Mouse (Mus musculus) CH12.LX (cell line): Measurements from ENCODE around the gene Adcy5.

Experiments
- BHLHE40 ChIP-seq: IDR thresholded peaks from 2 replicates; pipeline ENCODE4 v1.6.1; 2011; ENCODE audit warnings: mild to moderate bottlenecking, low read depth, low read length, improper control_type of control experiment
- CHD2 ChIP-seq: IDR thresholded peaks from 2 replicates; pipeline ENCODE4 v1.6.1; 2011; ENCODE audit warnings: low read length, improper control_type of control experiment
- CTCF ChIP-seq, 2 experiments: IDR thresholded peaks in 1 of 2; conservative IDR thresholded peaks in 1 of 2; 2 replicates each; pipeline ENCODE4 v1.5.1; 2011 to 2012; ENCODE audit warnings: low read depth in 2 of 2, low read length in 2 of 2, improper control_type of control experiment in 1 of 2, inconsistent platforms in 1 of 2, mild to moderate bottlenecking in 1 of 2, moderate library complexity in 1 of 2
- E2F4 ChIP-seq: IDR thresholded peaks from 2 replicates; pipeline ENCODE4 v1.6.1; 2011; ENCODE audit warnings: low read depth, low read length, improper control_type of control experiment; ENCODE audit not compliant: insufficient replicate concordance
- HCFC1 ChIP-seq: IDR thresholded peaks from 2 replicates; pipeline ENCODE4 v1.6.1; 2012; ENCODE audit warnings: low read depth, mild to moderate bottlenecking, inconsistent platforms, low read length, improper control_type of control experiment
- MAFK ChIP-seq: IDR thresholded peaks from 2 replicates; pipeline ENCODE4 v1.6.1; 2011; ENCODE audit warnings: low read length, improper control_type of control experiment; ENCODE audit not compliant: insufficient replicate concordance
- MAX ChIP-seq: IDR thresholded peaks from 2 replicates; pipeline ENCODE4 v1.6.1; 2011; ENCODE audit warnings: low read length, improper control_type of control experiment
- MEF2A ChIP-seq: IDR thresholded peaks from 2 replicates; pipeline ENCODE4 v1.6.1; 2014; ENCODE audit warnings: low read depth, mild to moderate bottlenecking, inconsistent platforms, low read length, improper control_type of control experiment, borderline replicate concordance
- POLR2A ChIP-seq: IDR thresholded peaks from 2 replicates; pipeline ENCODE4 v1.6.1; 2011; ENCODE audit warnings: low read depth, mild to moderate bottlenecking, improper control_type of control experiment, low read length
- POLR2AphosphoS2 ChIP-seq: IDR thresholded peaks from 2 replicates; pipeline ENCODE4 v1.6.1; 2011; ENCODE audit warnings: low read depth, low read length, improper control_type of control experiment
- TBP ChIP-seq: conservative IDR thresholded peaks from 2 replicates; pipeline ENCODE4 v1.6.1; 2011; ENCODE audit warnings: low read depth, low read length, improper control_type of control experiment
- TCF12 ChIP-seq: IDR thresholded peaks from 2 replicates; pipeline ENCODE4 v1.6.1; 2014; ENCODE audit warnings: low read depth, mild to moderate bottlenecking, inconsistent platforms, low read length, improper control_type of control experiment

GRCm38 (mm10) chr16:35315496-35315895 lies 160.8 kb downstream of the Adcy5 start:
- no peak for TF ChIP-seq TCF12
- no peak for TF ChIP-seq MEF2A
- TF ChIP-seq MAFK: no peak
- no peak for TF ChIP-seq BHLHE40
- no peak for TF ChIP-seq E2F4
- TF ChIP-seq POLR2A: no peak
- no peak for TF ChIP-seq CTCF (conservative IDR thresholded peaks at IDR 0.05 in 1 of 2, IDR thresholded peaks at IDR 0.05 in 1 of 2; ENCODE audit: low read depth in 2 of 2, low read length in 2 of 2)
- no peak for TF ChIP-seq POLR2AphosphoS2
- no peak for TF ChIP-seq CHD2
- no peak for TF ChIP-seq HCFC1
- no peak for TF ChIP-seq TBP
- TF ChIP-seq MAX: no peak
